Mouse (Mus musculus) spleen, adult 12 weeks (tissue): ENCODE measurements around the gene Crtc3.

ENCODE experiments used
- DNase-seq: peaks from one replicate; pipeline ENCODE4 v3.0.0; 2022; ENCODE audit warnings: low spot score

Gene Crtc3

GRCm38 (mm10) chr7:80598436-80598985, 90.2 kb downstream of the Crtc3 start:
- no peak for DNase-seq

- DNase-seq: no peak
Measured at GRCm38 (mm10) chr7:80597900-80598299, 90.8 kb downstream of the Crtc3 start.

- DNase-seq: no peak
Measured at GRCm38 (mm10) chr7:80589054-80589746, 99.5 kb downstream of the Crtc3 start.

DNA sequence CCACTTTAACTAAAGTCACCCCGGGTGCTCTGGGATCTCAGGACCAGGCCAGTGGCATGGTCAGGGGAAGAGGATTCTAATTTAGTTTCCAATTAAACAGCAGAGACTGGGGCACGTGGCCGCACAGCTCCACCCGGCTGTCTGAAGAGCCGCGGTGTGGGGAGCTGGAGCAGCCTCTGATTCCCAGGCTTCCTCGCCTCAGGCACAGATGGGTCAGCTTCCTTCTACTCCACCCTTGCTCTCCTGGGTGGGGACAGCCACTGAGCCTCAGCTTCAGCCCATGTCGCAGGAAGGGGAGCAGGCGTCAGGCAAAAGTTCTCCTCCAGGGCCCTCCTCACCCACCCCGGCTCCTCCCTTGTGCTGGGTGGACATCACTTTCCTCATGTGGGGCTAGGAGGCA, 101.0 kb downstream of the Crtc3 start:
- DNase-seq: no peak

GRCm38 (mm10) chr7:80586681-80587660, 101.7 kb downstream of the Crtc3 start:
- no peak for DNase-seq

DNA sequence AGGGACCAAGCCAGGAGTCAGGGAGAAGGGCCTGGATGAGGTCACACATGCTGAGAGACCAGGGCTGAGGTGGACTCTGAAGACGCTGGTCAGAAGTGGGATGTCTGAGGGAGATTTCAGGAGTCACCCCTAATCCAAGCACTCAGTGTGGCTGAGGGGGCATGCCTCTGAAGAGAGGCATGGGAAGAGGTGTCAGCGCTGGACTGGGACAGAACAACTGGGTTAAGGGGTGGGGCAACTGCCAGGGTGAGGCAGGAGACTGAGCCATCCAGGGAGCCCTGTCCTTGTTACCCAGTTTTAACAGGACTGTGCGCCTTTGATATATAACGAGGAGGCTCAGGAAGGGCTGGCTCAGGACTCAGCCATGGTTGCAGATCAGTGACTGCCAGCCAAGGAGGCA, 102.5 kb downstream of the Crtc3 start:
- DNase-seq: no peak

DNA sequence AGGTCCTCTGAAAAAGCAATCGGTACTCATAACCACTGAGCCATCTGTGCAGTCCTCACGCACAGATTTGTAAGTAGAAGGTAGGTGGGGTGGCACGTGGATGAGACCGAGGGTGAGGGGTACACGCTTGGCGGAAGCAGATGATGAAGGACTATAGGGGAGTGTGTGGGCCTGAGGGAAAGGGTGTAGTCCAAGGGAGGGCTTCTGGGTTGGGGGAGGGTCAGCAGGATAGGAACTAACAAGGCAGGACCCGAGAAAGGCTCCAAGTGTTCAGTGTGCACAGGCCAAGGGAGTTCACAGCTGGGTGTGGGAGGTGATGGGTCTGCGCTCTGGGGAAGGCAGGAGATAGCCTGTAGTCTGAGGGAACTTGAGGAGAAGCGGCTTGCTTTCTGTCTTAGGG, 103.3 kb downstream of the Crtc3 start:
- DNase-seq: no peak

- peak; percentile 7 for DNase-seq
Measured at GRCm38 (mm10) chr7:80583981-80584380, 104.7 kb downstream of the Crtc3 start.

- peak; percentile 8 for DNase-seq
Measured at GRCm38 (mm10) chr7:80582821-80583451, 105.7 kb downstream of the Crtc3 start.

GRCm38 (mm10) chr7:80580368-80580767, 108.3 kb downstream of the Crtc3 start:
- DNase-seq: no peak

GRCm38 (mm10) chr7:80577417-80577980, 111.2 kb downstream of the Crtc3 start:
- DNase-seq: no peak

GRCm38 (mm10) chr7:80576626-80577025, 112.1 kb downstream of the Crtc3 start:
- DNase-seq: no peak

- DNase-seq: peak; percentile 10
Measured at GRCm38 (mm10) chr7:80575750-80576149, 112.9 kb downstream of the Crtc3 start.

- no peak for DNase-seq
Measured at GRCm38 (mm10) chr7:80573076-80573475, 115.6 kb downstream of the Crtc3 start.

- DNase-seq: no peak
Measured at GRCm38 (mm10) chr7:80567982-80568381, 120.7 kb downstream of the Crtc3 start.

- no peak for DNase-seq
Measured at GRCm38 (mm10) chr7:80561931-80562330, 126.7 kb downstream of the Crtc3 start.

- DNase-seq: no peak
Measured at GRCm38 (mm10) chr7:80561271-80561670, 127.4 kb downstream of the Crtc3 start.

DNA sequence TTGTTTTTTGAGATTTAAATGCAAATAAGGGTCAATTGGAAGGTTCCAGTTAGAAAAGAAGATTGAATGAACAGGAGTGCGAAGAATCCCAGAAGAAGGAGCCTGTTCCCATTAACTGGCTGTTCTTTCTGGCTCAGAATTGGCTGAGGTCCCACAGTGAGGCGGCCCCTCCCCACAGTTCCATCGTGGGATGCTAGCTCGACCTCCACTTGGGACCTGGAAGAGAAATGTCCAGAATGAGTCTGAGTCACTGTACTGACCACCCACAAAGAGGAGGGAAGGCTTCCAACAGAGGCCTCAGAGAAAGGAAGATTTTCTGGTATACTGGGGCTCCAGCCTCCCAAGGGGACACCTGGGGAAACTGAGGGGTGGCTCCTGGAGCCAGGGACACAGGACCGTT, 130.1 kb downstream of the Crtc3 start:
- DNase-seq: no peak

GRCm38 (mm10) chr7:80558101-80558500, 130.6 kb downstream of the Crtc3 start:
- no peak for DNase-seq

- DNase-seq: no peak
Measured at GRCm38 (mm10) chr7:80557161-80557560, 131.5 kb downstream of the Crtc3 start.

DNA sequence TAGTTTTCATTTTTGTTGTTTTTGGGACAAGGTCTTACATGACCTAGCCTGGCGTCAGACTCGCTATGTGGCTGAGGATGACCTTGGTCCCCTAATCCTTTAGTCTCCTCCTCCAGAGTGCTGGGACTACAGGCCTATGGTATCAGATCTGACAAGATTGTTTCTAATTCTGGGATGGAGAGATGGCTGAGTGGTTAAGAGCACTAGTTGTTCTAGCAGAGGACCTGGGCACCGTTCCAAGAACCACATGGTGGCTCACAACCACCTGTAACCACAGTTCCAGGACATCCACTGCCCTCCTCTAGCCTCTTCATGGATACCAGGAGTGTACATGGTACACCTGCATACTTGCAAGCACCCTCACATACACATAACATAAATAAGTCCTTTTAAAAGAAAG, 132.5 kb downstream of the Crtc3 start:
- DNase-seq: no peak

DNA sequence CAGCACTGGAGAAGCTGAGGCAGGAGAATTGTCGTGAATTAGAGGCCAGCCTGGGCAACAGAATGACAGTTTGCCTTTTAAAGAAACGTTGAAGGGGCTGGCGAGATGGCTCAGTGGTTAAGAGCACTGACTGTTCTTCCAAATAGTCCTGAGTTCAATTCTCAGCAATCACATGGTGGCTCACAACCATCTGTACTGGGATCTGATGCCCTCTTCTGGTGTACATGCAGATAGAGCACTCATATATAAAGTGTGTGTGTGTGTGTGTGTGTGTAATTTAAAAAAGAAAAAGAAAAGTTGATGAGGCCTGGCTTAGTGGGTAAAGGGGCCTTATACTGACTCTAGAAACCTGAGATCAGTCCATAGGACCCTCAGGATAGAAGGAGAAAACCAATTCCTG, 133.5 kb downstream of the Crtc3 start:
- DNase-seq: no peak
